In genomic region chr10:115127907-115128306, GRCm38 (mm10) we compare ENCODE assay signal across 19 mouse cellular contexts. TPM values are rescaled to one million over a fixed set of nuclear protein-coding genes. Genes with fewer than 3 reads are reported as not detected.
"Had no signal": no experiment of that assay in that cellular context is flagged by ENCODE, and none has a peak within 500 bp of the region (broad histone marks: within the 10 kb centered on the region; RNA-seq: fewer than 3 reads in every experiment).

No protein-coding gene starts in this region.

- H3K9me3 ChIP-seq: neural tube, embryonic 15.5 days; stomach, embryonic 15.5 days had no signal

- H3K36me3 ChIP-seq: neural tube, embryonic 15.5 days; stomach, embryonic 15.5 days had no signal

- H3K4me2 ChIP-seq: neural tube, embryonic 15.5 days; stomach, embryonic 15.5 days had no signal

- DNase-seq: retina, postnatal 1 day; right cerebral cortex, adult 18-20 months; right cerebral cortex, postnatal 14 days; right cerebral cortex, postnatal 25 days; right cerebral cortex, postnatal 4 days; spleen, adult 18-20 months; thymus, adult 18-20 months; thymus, adult 2 months; thymus, postnatal 14 days; thymus, postnatal 25 days; thymus, postnatal 36 days; thymus, postnatal 4 days had no signal

- H3K9ac ChIP-seq: neural tube, embryonic 15.5 days; stomach, embryonic 15.5 days had no signal

- H3K4me3 ChIP-seq: neural tube, embryonic 15.5 days; stomach, embryonic 15.5 days had no signal

- H3K4me1 ChIP-seq: stomach, embryonic 15.5 days had no signal

- H3K27me3 ChIP-seq: neural tube, embryonic 15.5 days; stomach, embryonic 15.5 days had no signal

- H3K27ac ChIP-seq: neural tube, embryonic 15.5 days; stomach, embryonic 15.5 days; stomach, postnatal 0 days had no signal

RNA-seq across cellular contexts. Expression of gene Tph2, which starts 56.9 kb away (rescaled TPM):
- total RNA-seq: neutrophil, adult 5-6 weeks had no signal
- polyA plus RNA-seq: small intestine, adult 2 months; stomach, embryonic 14.5 days; stomach, postnatal 0 days; thymus, adult 2 months; urinary bladder, adult 2 months had no signal
